Mouse (Mus musculus): ENCODE measurements around the gene Dazap2.
"Not testable (repeated sequence)": the region's sequence is repeated elsewhere in the genome, so short reads cannot be mapped to it uniquely, and the experiment has no call there.

- TF ChIP-seq ZKSCAN1 (IDR thresholded peaks at IDR 0.05; ENCODE audit: borderline replicate concordance, low read depth, low read length); CTCF (conservative IDR thresholded peaks at IDR 0.05 in 1 of 2, IDR thresholded peaks at IDR 0.05 in 1 of 2; ENCODE audit: low read depth in 2 of 2, low read length in 2 of 2); MAX (IDR thresholded peaks at IDR 0.05; ENCODE audit: low read length); CHD2 (IDR thresholded peaks at IDR 0.05; ENCODE audit: low read length); USF1 (IDR thresholded peaks at IDR 0.05; ENCODE audit: low read depth, low read length); POLR2A (IDR thresholded peaks at IDR 0.05; ENCODE audit: low read depth, low read length); ZC3H11A (IDR thresholded peaks at IDR 0.05; ENCODE audit: low read depth, low read length); MXI1 (IDR thresholded peaks at IDR 0.05; ENCODE audit: low read depth, low read length); RAD21 (IDR thresholded peaks at IDR 0.05; ENCODE audit: low read depth, low read length); E2F4 (IDR thresholded peaks at IDR 0.05; ENCODE audit: insufficient replicate concordance, low read depth, low read length); POLR2AphosphoS2 (IDR thresholded peaks at IDR 0.05; ENCODE audit: low read depth, low read length); ELF1 (IDR thresholded peaks at IDR 0.05; ENCODE audit: low read depth, low read length); ETS1 (conservative IDR thresholded peaks at IDR 0.05; ENCODE audit: low read depth, low read length); UBTF (IDR thresholded peaks at IDR 0.05; ENCODE audit: low read depth, low read length): not testable (repeated sequence)
Measured at GRCm38 (mm10) chr15:100621671-100622070, 6.5 kb downstream of the Dazap2 start.
